Mouse (Mus musculus): ENCODE data around the gene Cmtm8.

DNA sequence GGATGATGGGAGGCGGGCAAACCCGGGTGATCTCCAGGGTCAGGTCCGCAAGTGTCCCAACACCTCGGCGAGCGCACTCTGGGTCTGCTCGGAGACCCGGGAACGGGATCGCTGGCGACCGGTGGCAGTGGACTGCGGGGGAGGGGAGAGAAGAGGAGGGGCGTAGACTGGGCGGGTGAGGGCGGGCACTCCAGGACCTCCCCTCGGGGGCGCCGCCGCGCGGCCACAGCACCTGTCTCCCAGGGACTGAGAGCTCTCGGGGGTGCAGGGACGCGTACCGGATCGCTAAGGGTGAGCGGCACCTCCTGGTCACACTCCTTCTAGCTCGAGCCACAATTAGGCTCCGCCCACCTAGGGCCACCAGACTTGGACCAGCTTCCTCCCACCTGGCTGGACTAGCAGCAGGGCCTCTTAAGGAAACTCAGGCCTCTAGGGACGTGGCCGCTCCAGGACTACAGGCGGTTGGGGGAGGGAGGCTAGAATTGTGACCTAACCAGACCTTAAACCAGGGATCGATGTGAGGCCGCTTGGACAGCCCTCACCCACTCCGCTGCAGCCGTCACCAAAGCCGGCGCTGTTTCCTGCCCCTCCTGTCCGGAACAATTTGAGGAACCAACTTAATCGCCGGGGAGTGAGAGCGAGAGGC is at the start of gene Cmtm8:
- no peak for TF ChIP-seq CTCF (IDR thresholded peaks at IDR 0.05 in 2 of 3, conservative IDR thresholded peaks at IDR 0.05 in 1 of 3; ENCODE audit: control insufficient read depth in 1 of 3, insufficient read depth in 1 of 3, low read depth in 2 of 3, low read length in 3 of 3, poor library complexity in 1 of 3, severe bottlenecking in 1 of 3)
- TF ChIP-seq POLR2A (IDR thresholded peaks at IDR 0.05; ENCODE audit: control insufficient read depth in 1 of 2, insufficient read depth in 1 of 2, low read depth in 1 of 2, low read length in 2 of 2, poor library complexity in 1 of 2), result 0 out of 4 replicates have a peak, but pooled peaks of 1 of the 2 experiments have one; percentile 29
- no peak for TF ChIP-seq SMC3 (IDR thresholded peaks at IDR 0.05; ENCODE audit: low read depth, low read length)
- TF ChIP-seq ZKSCAN1 (IDR thresholded peaks at IDR 0.05; ENCODE audit: low read depth, low read length), result no peak
- TF ChIP-seq ZC3H11A (IDR thresholded peaks at IDR 0.05; ENCODE audit: low read depth, low read length), result no peak
- TF ChIP-seq SIN3A (IDR thresholded peaks at IDR 0.05; ENCODE audit: low read length), result no peak
- TF ChIP-seq ZNF384 (IDR thresholded peaks at IDR 0.05; ENCODE audit: low read depth, low read length), result no peak
- TF ChIP-seq CHD1 (IDR thresholded peaks at IDR 0.05; ENCODE audit: low read depth, low read length), result no peak
- no peak for TF ChIP-seq MAX (IDR thresholded peaks at IDR 0.05; ENCODE audit: low read length)
- no peak for TF ChIP-seq GATA1 (IDR thresholded peaks at IDR 0.05; ENCODE audit: low read depth, low read length)
- TF ChIP-seq NRF1 (IDR thresholded peaks at IDR 0.05; ENCODE audit: insufficient read depth, low read depth, low read length, poor library complexity, severe bottlenecking), result no peak
